Mouse (Mus musculus): ENCODE measurements at regions not wholly inside any gene's neighbourhood (a gene's known extent, or its start where the extent isn't known, plus 50 kb on each side); places are given as distances from the start of the nearest gene placed in this dataset.

DNA sequence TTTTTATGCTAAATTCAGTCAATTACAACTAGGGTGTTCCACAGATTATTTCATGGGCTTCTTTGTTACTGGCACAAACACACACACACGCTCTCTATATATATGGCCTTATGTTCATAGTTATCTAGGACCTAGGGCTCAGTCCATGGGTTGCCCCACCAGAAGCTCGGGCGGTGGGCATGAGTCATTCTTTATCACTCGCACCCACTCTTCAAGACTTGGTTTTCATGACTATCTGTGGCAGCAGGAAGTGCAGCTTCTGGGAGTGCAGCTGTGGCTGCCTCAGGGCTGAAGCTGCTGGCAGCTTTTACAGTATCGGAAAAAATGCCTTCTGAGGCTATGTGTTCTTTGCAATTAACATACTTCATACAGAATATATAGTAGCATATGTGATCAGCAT lies 198.7 kb downstream of the Ipo11 start:
- TF ChIP-seq POLR2A (IDR thresholded peaks at IDR 0.05; ENCODE audit: low read depth, low read length) (no peak), CTCF (IDR thresholded peaks at IDR 0.05; ENCODE audit: borderline replicate concordance, insufficient read depth, low read length) (no peak)
- Histone ChIP-seq H3K4me3 (ENCODE audit: insufficient read depth, low read length) (no peak overlapping the region), H3K27ac (ENCODE audit: insufficient read depth, low read length) (no peak overlapping the region), H3K4me1 (ENCODE audit: control insufficient read depth, insufficient read depth, low read length) (no peaks in the 10 kb centered on the region)

DNA sequence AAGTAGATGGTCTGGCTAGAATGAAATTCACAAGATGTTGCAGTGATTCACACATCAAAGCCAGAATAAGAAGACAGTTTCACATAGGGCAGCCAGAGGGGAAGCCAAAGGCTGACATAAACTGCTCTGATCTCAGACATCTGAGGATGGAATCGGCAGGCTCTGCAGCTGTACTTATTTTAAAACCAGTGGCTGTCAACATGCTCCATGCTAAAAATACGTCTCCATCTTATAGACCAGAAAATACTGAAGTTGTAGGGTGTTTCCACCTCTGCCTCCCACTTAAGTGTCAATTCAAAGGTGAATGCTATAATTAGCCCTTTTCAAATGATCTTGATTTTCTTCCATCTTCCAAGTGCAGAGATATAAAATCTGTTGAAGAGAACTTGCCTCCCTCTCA lies 202.4 kb downstream of the Ipo11 start:
- Histone ChIP-seq H3K27ac (ENCODE audit: insufficient read depth, low read length) (no peak overlapping the region), H3K4me3 (ENCODE audit: insufficient read depth, low read length) (no peak overlapping the region), H3K4me1 (ENCODE audit: control insufficient read depth, insufficient read depth, low read length) (no peaks in the 10 kb centered on the region)
- TF ChIP-seq POLR2A (IDR thresholded peaks at IDR 0.05; ENCODE audit: low read depth, low read length) (no peak), CTCF (IDR thresholded peaks at IDR 0.05; ENCODE audit: borderline replicate concordance, insufficient read depth, low read length) (no peak)

DNA sequence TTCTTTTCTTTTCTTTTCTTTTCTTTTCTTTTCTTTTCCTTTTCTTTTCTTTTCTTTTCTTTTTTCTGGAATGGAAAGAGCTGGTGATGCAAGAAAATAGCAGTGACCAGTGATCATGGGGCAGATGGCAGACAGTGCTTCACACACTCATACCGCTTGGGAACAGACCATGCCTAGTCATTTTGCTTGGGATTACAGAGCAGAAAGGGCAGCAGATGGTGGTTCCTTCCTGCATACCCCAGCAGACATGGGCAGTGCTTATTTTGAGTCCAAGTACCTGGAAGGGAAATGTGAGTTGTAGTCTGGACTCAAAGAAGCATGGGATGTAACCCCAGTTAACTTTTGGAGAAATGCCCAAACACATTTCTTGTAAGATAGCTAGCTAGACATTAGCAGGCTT lies 203.9 kb downstream of the Ipo11 start:
- H3K27ac ChIP-seq (ENCODE audit: insufficient read depth, low read length), result no peak overlapping the region
- no peaks in the 10 kb centered on the region for H3K4me1 ChIP-seq (ENCODE audit: control insufficient read depth, insufficient read depth, low read length)
- TF ChIP-seq CTCF (IDR thresholded peaks at IDR 0.05; ENCODE audit: borderline replicate concordance, insufficient read depth, low read length), result no peak
- TF ChIP-seq POLR2A (IDR thresholded peaks at IDR 0.05; ENCODE audit: low read depth, low read length), result no peak
- no peak overlapping the region for H3K4me3 ChIP-seq (ENCODE audit: insufficient read depth, low read length)

DNA sequence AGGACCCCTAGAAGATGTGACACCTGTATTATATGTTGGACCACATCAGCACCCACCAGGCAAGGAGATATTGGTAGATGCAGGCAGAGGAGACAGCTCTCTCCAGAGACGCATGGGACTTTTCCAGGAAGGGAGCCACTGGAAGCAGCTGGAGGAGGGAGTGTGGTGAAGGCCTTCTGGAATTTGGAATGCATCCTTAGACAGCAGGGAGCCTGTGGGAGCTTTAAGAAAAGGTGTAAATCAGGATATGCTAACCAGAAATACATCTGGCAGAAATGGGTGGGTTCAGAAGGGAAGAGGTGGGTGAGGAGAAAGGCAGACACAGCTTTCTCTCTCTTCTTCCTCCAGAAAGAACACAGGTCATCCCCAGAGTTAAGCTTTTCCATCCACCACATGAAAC lies 213.4 kb downstream of the Ipo11 start:
- no peak overlapping the region for H3K27ac ChIP-seq (ENCODE audit: insufficient read depth, low read length)
- no peaks in the 10 kb centered on the region for H3K4me1 ChIP-seq (ENCODE audit: control insufficient read depth, insufficient read depth, low read length)
- H3K4me3 ChIP-seq (ENCODE audit: insufficient read depth, low read length), result no peak overlapping the region
- no peak for TF ChIP-seq CTCF (IDR thresholded peaks at IDR 0.05; ENCODE audit: borderline replicate concordance, insufficient read depth, low read length)
- no peak for TF ChIP-seq POLR2A (IDR thresholded peaks at IDR 0.05; ENCODE audit: low read depth, low read length)

DNA sequence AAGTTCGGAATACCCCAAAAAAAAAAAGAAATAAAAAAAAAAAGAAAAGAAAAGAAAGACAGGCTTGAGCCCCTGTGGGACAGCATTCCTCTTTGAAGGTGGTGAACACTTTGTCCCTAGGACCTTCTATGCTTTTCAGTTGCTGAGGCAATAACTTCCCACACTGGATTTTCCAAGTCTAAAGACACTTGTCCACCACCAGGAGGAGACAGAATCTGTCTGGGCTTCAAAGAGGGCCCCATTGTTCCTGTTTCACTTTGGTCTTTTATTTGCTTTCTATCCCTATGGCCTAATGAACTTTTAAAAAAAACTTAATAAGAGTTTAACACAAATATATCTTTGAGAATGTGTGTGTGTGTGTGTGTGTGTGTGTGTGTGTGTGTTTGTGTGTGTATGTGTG lies 215.6 kb downstream of the Ipo11 start:
- no peaks in the 10 kb centered on the region for H3K4me1 ChIP-seq (ENCODE audit: control insufficient read depth, insufficient read depth, low read length)
- no peak overlapping the region for H3K4me3 ChIP-seq (ENCODE audit: insufficient read depth, low read length)
- no peak overlapping the region for H3K27ac ChIP-seq (ENCODE audit: insufficient read depth, low read length)
- no peak for TF ChIP-seq POLR2A (IDR thresholded peaks at IDR 0.05; ENCODE audit: low read depth, low read length)
- TF ChIP-seq CTCF (IDR thresholded peaks at IDR 0.05; ENCODE audit: borderline replicate concordance, insufficient read depth, low read length), result no peak

DNA sequence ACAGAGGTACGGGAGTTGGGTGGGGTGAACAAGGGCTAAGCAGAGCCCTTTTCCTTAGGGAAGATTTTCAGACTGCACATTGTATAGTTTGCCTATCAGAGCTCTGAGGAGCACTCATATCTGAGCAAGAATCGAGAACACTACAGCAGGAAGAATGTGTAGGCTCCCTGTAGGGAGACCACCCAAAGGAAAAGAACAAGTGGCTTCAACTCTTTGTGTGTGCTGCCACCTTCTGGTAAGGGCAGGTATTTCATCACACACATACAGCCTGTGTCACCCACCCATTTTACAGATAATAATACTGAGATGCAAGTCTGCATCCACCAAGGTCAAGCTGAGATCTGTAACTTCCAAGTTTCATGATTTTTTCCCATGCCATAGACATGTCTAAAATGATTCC lies 221.0 kb downstream of the Ipo11 start:
- no peak overlapping the region for H3K27ac ChIP-seq (ENCODE audit: insufficient read depth, low read length)
- H3K4me3 ChIP-seq (ENCODE audit: insufficient read depth, low read length), result no peak overlapping the region
- TF ChIP-seq CTCF (IDR thresholded peaks at IDR 0.05; ENCODE audit: borderline replicate concordance, insufficient read depth, low read length) (no peak), POLR2A (IDR thresholded peaks at IDR 0.05; ENCODE audit: low read depth, low read length) (no peak)
- no peaks in the 10 kb centered on the region for H3K4me1 ChIP-seq (ENCODE audit: control insufficient read depth, insufficient read depth, low read length)

DNA sequence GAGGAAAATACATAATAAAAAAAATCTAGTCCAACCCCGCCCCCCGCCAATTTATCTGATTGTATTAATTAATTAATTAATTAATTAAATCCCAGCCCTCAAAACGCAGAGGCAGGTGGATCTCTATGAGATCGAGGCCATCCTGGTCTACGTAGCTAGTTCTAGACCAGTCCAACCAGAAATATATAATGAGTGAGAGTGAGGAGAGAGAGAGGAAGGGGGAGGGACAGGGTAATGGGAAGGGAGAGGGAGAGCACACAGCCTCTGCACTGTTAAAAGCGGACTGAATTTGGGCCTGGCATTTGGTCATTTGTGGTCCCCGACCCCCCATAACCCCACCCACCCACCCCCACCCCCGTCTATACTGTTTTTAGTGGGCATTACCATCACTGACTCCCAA lies 221.5 kb downstream of the Ipo11 start:
- H3K4me3 ChIP-seq (ENCODE audit: insufficient read depth, low read length), result no peak overlapping the region
- H3K4me1 ChIP-seq (ENCODE audit: control insufficient read depth, insufficient read depth, low read length), result no peaks in the 10 kb centered on the region
- no peak for TF ChIP-seq POLR2A (IDR thresholded peaks at IDR 0.05; ENCODE audit: low read depth, low read length)
- TF ChIP-seq CTCF (IDR thresholded peaks at IDR 0.05; ENCODE audit: borderline replicate concordance, insufficient read depth, low read length), result no peak
- no peak overlapping the region for H3K27ac ChIP-seq (ENCODE audit: insufficient read depth, low read length)

DNA sequence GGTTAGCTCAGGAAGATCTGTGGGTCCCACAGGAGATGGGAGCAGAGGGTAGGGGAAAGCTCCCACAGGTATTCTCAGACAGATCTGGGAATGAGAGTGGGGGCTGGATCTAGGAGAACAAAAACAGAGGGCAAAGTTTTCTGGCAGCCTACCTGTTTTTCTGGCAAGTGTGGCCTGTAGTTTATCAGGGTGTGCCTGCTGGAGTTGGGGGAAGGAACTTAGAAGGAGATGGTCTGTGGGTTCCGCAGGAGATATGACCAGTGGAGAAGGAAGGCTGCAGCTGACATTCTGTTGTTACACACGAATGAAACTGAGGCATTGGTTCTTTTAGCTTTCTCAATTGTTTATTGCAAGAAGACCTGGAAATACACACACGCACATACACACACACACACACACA lies 226.2 kb downstream of the Ipo11 start:
- no peak overlapping the region for H3K4me3 ChIP-seq (ENCODE audit: insufficient read depth, low read length)
- TF ChIP-seq POLR2A (IDR thresholded peaks at IDR 0.05; ENCODE audit: low read depth, low read length) (no peak), CTCF (IDR thresholded peaks at IDR 0.05; ENCODE audit: borderline replicate concordance, insufficient read depth, low read length) (no peak)
- H3K27ac ChIP-seq (ENCODE audit: insufficient read depth, low read length), result no peak overlapping the region
- no peaks in the 10 kb centered on the region for H3K4me1 ChIP-seq (ENCODE audit: control insufficient read depth, insufficient read depth, low read length)

DNA sequence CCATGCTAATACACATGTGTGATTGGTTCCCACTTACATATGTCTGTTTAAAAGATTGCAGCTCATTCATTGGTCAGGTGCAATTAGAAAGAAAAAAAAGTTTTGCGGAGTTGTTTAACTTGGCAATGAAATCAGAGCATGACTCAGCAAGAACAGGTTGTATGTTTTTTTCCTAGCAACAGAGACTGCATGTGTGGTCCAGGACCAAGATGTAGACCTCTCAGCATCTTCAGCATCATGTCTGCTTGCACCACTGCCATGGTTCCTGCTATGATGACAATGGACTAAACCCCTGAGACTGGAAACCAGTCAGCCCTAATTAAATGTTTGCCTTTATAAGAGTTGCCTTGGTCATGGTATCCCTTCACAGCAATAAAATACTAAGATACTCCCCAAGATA lies 236.4 kb downstream of the Ipo11 start:
- no peak for TF ChIP-seq CTCF (IDR thresholded peaks at IDR 0.05; ENCODE audit: borderline replicate concordance, insufficient read depth, low read length)
- no peak for TF ChIP-seq POLR2A (IDR thresholded peaks at IDR 0.05; ENCODE audit: low read depth, low read length)
- no peak overlapping the region for H3K27ac ChIP-seq (ENCODE audit: insufficient read depth, low read length)
- no peaks in the 10 kb centered on the region for H3K4me1 ChIP-seq (ENCODE audit: control insufficient read depth, insufficient read depth, low read length)
- no peak overlapping the region for H3K4me3 ChIP-seq (ENCODE audit: insufficient read depth, low read length)

DNA sequence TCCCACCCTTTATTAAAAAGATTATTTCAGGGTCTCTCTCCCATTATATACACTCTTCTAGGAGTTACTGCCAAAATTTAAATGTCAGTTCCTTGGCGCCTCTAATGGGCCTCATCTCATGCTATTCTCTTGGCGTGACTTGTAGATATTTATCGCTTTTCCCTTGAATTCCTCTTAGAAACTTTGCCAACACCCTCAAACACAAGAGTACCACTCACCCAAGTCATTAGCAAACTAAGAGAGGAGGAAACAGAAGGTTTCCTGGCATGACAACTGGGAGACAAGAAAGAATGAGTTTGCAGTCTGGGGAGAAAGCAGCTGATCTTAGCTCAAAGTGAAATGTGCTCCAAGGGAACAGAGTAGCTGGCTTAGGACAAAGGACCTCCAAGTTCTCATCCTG lies 236.8 kb downstream of the Ipo11 start:
- Histone ChIP-seq H3K27ac (ENCODE audit: insufficient read depth, low read length) (no peak overlapping the region), H3K4me3 (ENCODE audit: insufficient read depth, low read length) (no peak overlapping the region), H3K4me1 (ENCODE audit: control insufficient read depth, insufficient read depth, low read length) (no peaks in the 10 kb centered on the region)
- TF ChIP-seq CTCF (IDR thresholded peaks at IDR 0.05; ENCODE audit: borderline replicate concordance, insufficient read depth, low read length), result no peak
- no peak for TF ChIP-seq POLR2A (IDR thresholded peaks at IDR 0.05; ENCODE audit: low read depth, low read length)

Data from embryonic fibroblast, embryonic 13.5 days (primary cell).